Mouse (Mus musculus) stomach, postnatal 0 days (tissue): ENCODE results near the gene Actn1. TPM values are rescaled to one million over a fixed set of nuclear protein-coding genes. Genes with fewer than 3 reads are reported as not detected.

Experiments
- ATAC-seq: fragments of 200-750 bp; cut with Nextera tagmentation; 2 replicates; pipeline ENCODE4 v1.8.0; 2017; ENCODE audit not compliant: low FRiP score, low TSS enrichment
- DNase-seq: peaks from one replicate; pipeline ENCODE4 v3.0.0-alpha.2; 2016; ENCODE audit warnings: low spot score
- H3K27ac ChIP-seq: fragments of 300-500 bp; sonication (generic); replicated peaks from 2 replicates; pipeline ENCODE4 v1.5.1; 2014; ENCODE audit warnings: mild to moderate bottlenecking, control low read depth
- H3K27me3 ChIP-seq: fragments of 300-500 bp; sonication (generic); 2 replicates; pipeline ENCODE4 v1.6.1; 2014; ENCODE audit warnings: low read length; ENCODE audit not compliant: control insufficient read depth, insufficient read depth
- H3K36me3 ChIP-seq: fragments of 300-500 bp; sonication (generic); 2 replicates; pipeline ENCODE4 v1.6.1; 2014; ENCODE audit warnings: low read length, mixed read lengths; ENCODE audit not compliant: control insufficient read depth, insufficient read depth
- H3K4me1 ChIP-seq: fragments of 300-500 bp; sonication (generic); replicated peaks from 2 replicates; pipeline ENCODE4 v1.6.1; 2014; ENCODE audit warnings: antibody characterized with exemption; ENCODE audit not compliant: control insufficient read depth, insufficient read depth
- H3K4me2 ChIP-seq: fragments of 300-500 bp; sonication (generic); replicated peaks from 2 replicates; pipeline ENCODE4 v1.6.1; 2014; ENCODE audit warnings: low read depth, mild to moderate bottlenecking, control low read depth, moderate library complexity
- H3K4me3 ChIP-seq: fragments of 300-500 bp; sonication (generic); 2 replicates; pipeline ENCODE4 v1.5.1; 2014; ENCODE audit warnings: low read depth, low read length, control low read depth
- H3K9ac ChIP-seq: fragments of 300-500 bp; sonication (generic); 2 replicates; pipeline ENCODE4 v1.6.1; 2014; ENCODE audit warnings: mild to moderate bottlenecking, low read length, control low read depth, mixed read lengths
- H3K9me3 ChIP-seq: fragments of 300-500 bp; sonication (generic); 2 replicates; pipeline ENCODE4 v1.6.1; 2016; ENCODE audit warnings: low read length; ENCODE audit not compliant: control insufficient read depth
- CTCF ChIP-seq: IDR thresholded peaks from 2 replicates; pipeline ENCODE4 v1.5.1; 2016; ENCODE audit warnings: antibody characterized with exemption, low read depth, mild to moderate bottlenecking, moderate library complexity
- EP300 ChIP-seq: optimal IDR thresholded peaks from 2 replicates; pipeline ENCODE3; 2016; ENCODE audit warnings: antibody characterized with exemption
- WGBS: fragments of 180-500 bp; shearing (Covaris S2); extraction: QIAGEN DNeasy Blood & Tissue Kit; methylation state at CpG from one replicate; pipeline ENCODE4 v1.1.7; 2014; 5-methylcytosine and 5-hydroxymethylcytosine counted together
- polyA plus RNA-seq: library from polyadenylated mRNA; unstranded; fragments of >200 nt; fragmentation: Nextera tagmentation; extraction: Ambion mirVana; gene quantifications from 2 replicates; pipeline ENCODE4 v1.2.1, GENCODE M21; 2015

The Actn1 gene
- polyA plus RNA-seq, 1 experiment from 2014 or later: 36.8 TPM

DNA sequence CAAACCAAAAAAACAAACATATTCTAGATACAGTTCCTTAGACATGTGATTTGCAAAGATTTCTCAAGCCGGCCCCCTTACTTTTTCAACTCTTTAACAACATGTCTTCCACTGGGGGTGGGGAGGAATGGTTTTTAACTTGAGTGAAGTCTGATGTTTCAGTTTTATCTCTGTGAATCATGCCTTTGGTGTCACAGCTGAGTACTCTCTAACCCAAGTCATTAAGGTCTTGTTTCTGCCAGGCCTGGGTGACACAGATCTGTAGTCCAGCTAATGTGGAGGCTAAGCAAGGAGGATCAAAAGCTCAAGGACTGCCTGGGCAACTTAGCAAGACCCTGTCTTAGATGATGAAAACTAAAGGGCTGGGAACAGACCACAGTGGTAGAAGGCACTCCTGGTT, 141.6 kb downstream of the Actn1 start:
- WGBS: 83% methylated on average over 1 of the region's 1 CpGs
- TF ChIP-seq EP300 (no peak), CTCF (no peak)
- peaks cover 4% of the 10 kb centered on the region; the same call in 1 of the 2 replicates for H3K36me3 ChIP-seq
- H3K4me3 ChIP-seq: no peak overlapping the region
- H3K9ac ChIP-seq: no peak overlapping the region
- no peak overlapping the region for H3K4me2 ChIP-seq
- ATAC-seq (no peak), DNase-seq (no peak)
- H3K27me3 ChIP-seq: no peaks in the 10 kb centered on the region
- no peaks in the 10 kb centered on the region for H3K9me3 ChIP-seq
- H3K27ac ChIP-seq: no peak overlapping the region
- H3K4me1 ChIP-seq: peaks cover 15% of the 10 kb centered on the region

Other genes starting within 250 kb of the Actn1 start
- gene Zfp36l1, start 147.4 kb downstream of the Actn1 start, polyA plus RNA-seq: 90.8 and 98.5 TPM in 2 replicates
- gene Dcaf5, start 176.2 kb upstream of the Actn1 start, polyA plus RNA-seq: 5.4 and 7.2 TPM in 2 replicates
- 9.0 and 10.6 TPM in 2 replicates for gene Exd2, start 202.7 kb upstream of the Actn1 start, polyA plus RNA-seq